Mouse (Mus musculus) embryonic facial prominence, embryonic 15.5 days (tissue): ENCODE results near the gene Klf9. TPM values are rescaled to one million over a fixed set of nuclear protein-coding genes. Genes with fewer than 3 reads are reported as not detected.

Experiments used
- ATAC-seq: fragments of 200-750 bp; cut with Nextera tagmentation; 2 replicates; pipeline ENCODE4 v1.8.0; 2017; ENCODE audit warnings: low read depth, moderate TSS enrichment; ENCODE audit not compliant: insufficient number of reproducible peaks, low FRiP score, low TSS enrichment
- H3K27ac ChIP-seq: fragments of 300-500 bp; sonication (generic); replicated peaks from 2 replicates; pipeline ENCODE4 v1.5.1; 2015; ENCODE audit warnings: mild to moderate bottlenecking, inconsistent platforms
- H3K27me3 ChIP-seq: fragments of 300-500 bp; sonication (generic); 2 replicates; pipeline ENCODE4 v1.6.1; 2015; ENCODE audit warnings: inconsistent platforms
- H3K36me3 ChIP-seq: fragments of 300-500 bp; sonication (generic); 2 replicates; pipeline ENCODE4 v1.6.1; 2015; ENCODE audit warnings: mild to moderate bottlenecking, inconsistent platforms
- H3K4me1 ChIP-seq: fragments of 300-500 bp; sonication (generic); 2 replicates; pipeline ENCODE4 v1.6.1; 2015; ENCODE audit warnings: inconsistent platforms
- H3K4me2 ChIP-seq: fragments of 300-500 bp; sonication (generic); replicated peaks from 2 replicates; pipeline ENCODE4 v1.6.1; 2015; ENCODE audit warnings: mild to moderate bottlenecking, inconsistent platforms
- H3K4me3 ChIP-seq: fragments of 300-500 bp; sonication (generic); replicated peaks from 2 replicates; pipeline ENCODE4 v1.5.1; 2015; ENCODE audit warnings: mild to moderate bottlenecking, inconsistent platforms
- H3K9ac ChIP-seq: fragments of 300-500 bp; sonication (generic); 2 replicates; pipeline ENCODE4 v1.6.1; 2015; ENCODE audit warnings: inconsistent platforms
- H3K9me3 ChIP-seq: fragments of 300-500 bp; sonication (generic); replicated peaks from 2 replicates; pipeline ENCODE4 v1.6.1; 2016; ENCODE audit warnings: inconsistent platforms
- WGBS: fragments of 180-500 bp; shearing (Covaris S2); methylation state at CpG from one replicate; pipeline ENCODE4 v1.1.7; 2015; 5-methylcytosine and 5-hydroxymethylcytosine counted together
- polyA plus RNA-seq: library from polyadenylated mRNA; unstranded; fragments of >200 nt; fragmentation: Nextera tagmentation; extraction: Ambion mirVana; gene quantifications from 2 replicates; pipeline ENCODE4 v1.2.1, GENCODE M21; 2015

Klf9 gene
- polyA plus RNA-seq, 1 experiment from 2014 or later = 7.5 TPM

GRCm38 (mm10) chr19:23151651-23152070 lies 10.6 kb downstream of the Klf9 start:
- H3K36me3 ChIP-seq = no peaks in the 10 kb centered on the region
- H3K27ac ChIP-seq = no peak overlapping the region
- no peaks in the 10 kb centered on the region for H3K27me3 ChIP-seq
- no peak overlapping the region for H3K4me2 ChIP-seq
- no peak overlapping the region for H3K9ac ChIP-seq
- no peak for ATAC-seq
- H3K9me3 ChIP-seq = no peaks in the 10 kb centered on the region
- WGBS = 26% methylated on average over 11 of the region's 11 CpGs
- peaks cover 9% of the 10 kb centered on the region for H3K4me1 ChIP-seq
- no peak overlapping the region for H3K4me3 ChIP-seq

GRCm38 (mm10) chr19:23152201-23152640 lies 11.2 kb downstream of the Klf9 start:
- WGBS = 21% methylated on average over 4 of the region's 4 CpGs
- peaks cover 9% of the 10 kb centered on the region for H3K4me1 ChIP-seq
- no peaks in the 10 kb centered on the region for H3K36me3 ChIP-seq
- no peak for ATAC-seq
- no peaks in the 10 kb centered on the region for H3K9me3 ChIP-seq
- no peak overlapping the region for H3K27ac ChIP-seq
- H3K4me3 ChIP-seq = no peak overlapping the region
- H3K9ac ChIP-seq = no peak overlapping the region
- no peaks in the 10 kb centered on the region for H3K27me3 ChIP-seq
- no peak overlapping the region for H3K4me2 ChIP-seq

- Histone ChIP-seq H3K27ac (no peak overlapping the region), H3K9ac (no peak overlapping the region), H3K4me3 (no peak overlapping the region), H3K27me3 (no peaks in the 10 kb centered on the region), H3K4me1 (peaks cover 9% of the 10 kb centered on the region), H3K9me3 (no peaks in the 10 kb centered on the region), H3K4me2 (no peak overlapping the region), H3K36me3 (no peaks in the 10 kb centered on the region)
- 61% methylated on average over 25 of the region's 25 CpGs for WGBS
- no peak for ATAC-seq
Measured at GRCm38 (mm10) chr19:23152771-23153605, 12.0 kb downstream of the Klf9 start.

GRCm38 (mm10) chr19:23153606-23154127 lies 12.6 kb downstream of the Klf9 start:
- Histone ChIP-seq H3K4me2 (no peak overlapping the region), H3K36me3 (no peaks in the 10 kb centered on the region), H3K9me3 (no peaks in the 10 kb centered on the region), H3K4me3 (no peak overlapping the region), H3K27me3 (no peaks in the 10 kb centered on the region), H3K4me1 (peaks cover 9% of the 10 kb centered on the region), H3K9ac (no peak overlapping the region), H3K27ac (no peak overlapping the region)
- 88% methylated on average over 5 of the region's 5 CpGs for WGBS
- no peak for ATAC-seq

GRCm38 (mm10) chr19:23159780-23160395 lies 18.9 kb downstream of the Klf9 start:
- Histone ChIP-seq H3K27me3 (no peaks in the 10 kb centered on the region), H3K4me3 (no peak overlapping the region), H3K4me1 (peaks cover 5% of the 10 kb centered on the region; the same call in 1 of the 2 replicates), H3K9ac (no peak overlapping the region), H3K27ac (no peak overlapping the region), H3K9me3 (no peaks in the 10 kb centered on the region), H3K4me2 (no peak overlapping the region), H3K36me3 (no peaks in the 10 kb centered on the region)
- no peak for ATAC-seq
- WGBS = 65% methylated on average over 10 of the region's 10 CpGs

- WGBS = 14% methylated on average over 8 of the region's 8 CpGs
- Histone ChIP-seq H3K4me2 (0 out of 2 replicates have a peak overlapping the region, but pooled peaks have one; percentile 2), H3K27me3 (no peaks in the 10 kb centered on the region), H3K9me3 (no peaks in the 10 kb centered on the region), H3K4me3 (no peak overlapping the region), H3K4me1 (peaks cover 5% of the 10 kb centered on the region; the same call in 1 of the 2 replicates), H3K36me3 (no peaks in the 10 kb centered on the region), H3K27ac (no peak overlapping the region), H3K9ac (no peak overlapping the region)
- no peak for ATAC-seq
Measured at GRCm38 (mm10) chr19:23162387-23162809, 21.4 kb downstream of the Klf9 start.

GRCm38 (mm10) chr19:23162877-23163276 lies 21.9 kb downstream of the Klf9 start:
- Histone ChIP-seq H3K4me1 (peaks cover 5% of the 10 kb centered on the region; the same call in 1 of the 2 replicates), H3K9ac (no peak overlapping the region), H3K27me3 (no peaks in the 10 kb centered on the region), H3K4me2 (no peak overlapping the region), H3K36me3 (no peaks in the 10 kb centered on the region), H3K9me3 (no peaks in the 10 kb centered on the region), H3K27ac (no peak overlapping the region), H3K4me3 (no peak overlapping the region)
- no peak for ATAC-seq
- WGBS = 34% methylated on average over 6 of the region's 6 CpGs

GRCm38 (mm10) chr19:23163361-23163760 lies 22.3 kb downstream of the Klf9 start:
- Histone ChIP-seq H3K36me3 (no peaks in the 10 kb centered on the region), H3K9me3 (no peaks in the 10 kb centered on the region), H3K4me2 (no peak overlapping the region), H3K4me3 (no peak overlapping the region), H3K27me3 (no peaks in the 10 kb centered on the region), H3K9ac (no peak overlapping the region), H3K27ac (no peak overlapping the region), H3K4me1 (peaks cover 5% of the 10 kb centered on the region; the same call in 1 of the 2 replicates)
- no peak for ATAC-seq
- 41% methylated on average over 3 of the region's 3 CpGs for WGBS

GRCm38 (mm10) chr19:23164651-23165240 lies 23.7 kb downstream of the Klf9 start:
- Histone ChIP-seq H3K36me3 (no peaks in the 10 kb centered on the region), H3K4me2 (no peak overlapping the region), H3K4me1 (peaks cover 5% of the 10 kb centered on the region; the same call in 1 of the 2 replicates), H3K9ac (no peak overlapping the region), H3K27ac (no peak overlapping the region), H3K27me3 (no peaks in the 10 kb centered on the region), H3K9me3 (no peaks in the 10 kb centered on the region), H3K4me3 (no peak overlapping the region)
- WGBS = 92% methylated on average over 16 of the region's 16 CpGs
- ATAC-seq = no peak

GRCm38 (mm10) chr19:23166550-23167284 lies 25.7 kb downstream of the Klf9 start:
- Histone ChIP-seq H3K4me2 (no peak overlapping the region), H3K4me1 (peaks cover 5% of the 10 kb centered on the region; the same call in 1 of the 2 replicates), H3K9me3 (no peaks in the 10 kb centered on the region), H3K9ac (no peak overlapping the region), H3K27ac (no peak overlapping the region), H3K4me3 (no peak overlapping the region), H3K36me3 (no peaks in the 10 kb centered on the region), H3K27me3 (no peaks in the 10 kb centered on the region)
- WGBS = 58% methylated on average over 11 of the region's 11 CpGs
- ATAC-seq = no peak
